Mouse (Mus musculus) liver, embryonic 13.5 days (tissue): Measurements from ENCODE around the gene Gm44805. TPM values are rescaled to one million over a fixed set of nuclear protein-coding genes. Genes with fewer than 3 reads are reported as not detected.
"Not testable (repeated sequence)": the region's sequence is repeated elsewhere in the genome, so short reads cannot be mapped to it uniquely, and the experiment has no call there.

Experiments used
- ATAC-seq: fragments of 200-750 bp; cut with Nextera tagmentation; 2 replicates; pipeline ENCODE4 v1.8.0; 2017; ENCODE audit warnings: low read depth, mild to moderate bottlenecking, moderate number of reproducible peaks, moderate library complexity
- DNase-seq: peaks from one replicate; pipeline ENCODE4 v3.0.0; 2022
- H3K27ac ChIP-seq: fragments of 300-500 bp; sonication (generic); 2 replicates; pipeline ENCODE4 v1.5.1; 2015; ENCODE audit warnings: moderate library complexity, mild to moderate bottlenecking, inconsistent platforms
- H3K27me3 ChIP-seq: fragments of 300-500 bp; sonication (generic); 2 replicates; pipeline ENCODE4 v1.6.1; 2015; ENCODE audit warnings: mild to moderate bottlenecking, inconsistent platforms
- H3K36me3 ChIP-seq: fragments of 300-500 bp; sonication (generic); 2 replicates; pipeline ENCODE4 v1.6.1; 2015; ENCODE audit warnings: mild to moderate bottlenecking, inconsistent platforms
- H3K4me1 ChIP-seq: fragments of 300-500 bp; sonication (generic); replicated peaks from 2 replicates; pipeline ENCODE4 v1.6.1; 2015; ENCODE audit warnings: inconsistent platforms
- H3K4me2 ChIP-seq: fragments of 300-500 bp; sonication (generic); 2 replicates; pipeline ENCODE4 v1.6.1; 2015; ENCODE audit warnings: inconsistent platforms, mild to moderate bottlenecking, moderate library complexity
- H3K4me3 ChIP-seq: fragments of 300-500 bp; sonication (generic); replicated peaks from 2 replicates; pipeline ENCODE4 v1.5.1; 2015; ENCODE audit warnings: mild to moderate bottlenecking, inconsistent platforms
- H3K9ac ChIP-seq: fragments of 300-500 bp; sonication (generic); 2 replicates; pipeline ENCODE4 v1.6.1; 2015; ENCODE audit warnings: mild to moderate bottlenecking, inconsistent platforms
- H3K9me3 ChIP-seq: fragments of 300-500 bp; sonication (generic); replicated peaks from 2 replicates; pipeline ENCODE4 v1.6.1; 2016; ENCODE audit warnings: inconsistent platforms
- WGBS: fragments of 180-500 bp; shearing (Covaris S2); methylation state at CpG from one replicate; pipeline ENCODE4 v1.1.7; 2015; ENCODE audit not compliant: insufficient replicate concordance; 5-methylcytosine and 5-hydroxymethylcytosine counted together
- polyA plus RNA-seq: library from polyadenylated mRNA; unstranded; fragments of >200 nt; fragmentation: Nextera tagmentation; extraction: Ambion mirVana; gene quantifications from 2 replicates; pipeline ENCODE4 v1.2.1, GENCODE M21; 2015

Gm44805 gene
- polyA plus RNA-seq, 1 experiment from 2014 or later, result 7.5 TPM

DNA sequence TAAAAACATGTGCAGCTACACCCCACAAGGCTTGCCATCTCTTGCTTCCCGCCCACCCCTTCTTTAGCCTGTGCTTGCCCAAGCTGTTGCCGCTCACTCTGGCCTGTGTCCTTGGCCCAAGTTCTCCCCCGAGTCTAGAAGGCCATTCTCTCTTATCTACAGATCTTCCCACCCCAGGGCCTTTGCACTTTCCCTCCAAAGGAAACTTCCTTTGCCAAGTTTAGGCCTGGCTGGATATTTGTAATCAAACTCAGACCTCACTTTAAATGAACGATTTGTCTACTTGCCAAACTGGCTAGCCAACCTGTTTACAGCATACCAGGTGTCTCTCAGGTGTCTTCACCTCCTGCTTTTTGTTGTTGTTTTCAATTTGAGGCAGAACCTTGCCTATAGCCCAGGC lies 9.6 kb upstream of the Gm44805 start:
- DNase-seq (no peak), ATAC-seq (no peak)
- Histone ChIP-seq H3K4me3 (no peak overlapping the region), H3K36me3 (peaks cover 2% of the 10 kb centered on the region; the same call in 1 of the 2 replicates), H3K9me3 (no peaks in the 10 kb centered on the region), H3K4me2 (no peak overlapping the region; the same call in 1 of the 2 replicates), H3K27ac (peak overlapping the region; percentile 74; the same call in 1 of the 2 replicates), H3K27me3 (no peaks in the 10 kb centered on the region), H3K9ac (no peak overlapping the region), H3K4me1 (peaks cover 64% of the 10 kb centered on the region)
- WGBS, result 67% methylated on average over 4 of the region's 4 CpGs

DNA sequence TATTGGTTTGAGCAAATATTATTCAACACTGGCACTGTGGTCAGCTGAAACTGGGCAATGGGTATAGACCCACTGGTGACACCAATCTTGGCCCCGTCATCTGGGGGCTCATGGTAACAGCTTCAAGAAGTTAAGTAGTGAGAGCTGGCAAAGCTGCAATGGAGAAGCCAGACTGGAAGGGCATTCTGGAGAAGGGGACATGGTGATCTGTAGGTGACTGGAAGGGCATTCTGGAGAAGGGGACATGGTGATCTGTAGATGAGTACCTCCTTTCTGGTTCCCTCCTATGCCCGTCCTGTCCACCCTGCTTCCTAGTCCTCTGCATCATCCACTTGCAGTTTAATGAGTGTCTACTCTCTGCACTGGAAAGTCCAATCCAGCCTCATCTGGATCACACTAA lies 7.4 kb upstream of the Gm44805 start:
- no peak overlapping the region for H3K4me3 ChIP-seq
- peaks cover 55% of the 10 kb centered on the region for H3K4me1 ChIP-seq
- WGBS, result 77% methylated on average over 2 of the region's 2 CpGs
- no peaks in the 10 kb centered on the region for H3K27me3 ChIP-seq
- no peak overlapping the region for H3K9ac ChIP-seq
- ATAC-seq, result no peak
- no peaks in the 10 kb centered on the region for H3K36me3 ChIP-seq
- DNase-seq, result no peak
- H3K4me2 ChIP-seq, result no peak overlapping the region
- H3K9me3 ChIP-seq, result no peaks in the 10 kb centered on the region
- H3K27ac ChIP-seq, result peak overlapping the region; percentile 13; the same call in 1 of the 2 replicates

GRCm38 (mm10) chr7:19688101-19688500 lies 6.9 kb upstream of the Gm44805 start:
- H3K36me3 ChIP-seq, result no peaks in the 10 kb centered on the region
- no peak for ATAC-seq

DNA sequence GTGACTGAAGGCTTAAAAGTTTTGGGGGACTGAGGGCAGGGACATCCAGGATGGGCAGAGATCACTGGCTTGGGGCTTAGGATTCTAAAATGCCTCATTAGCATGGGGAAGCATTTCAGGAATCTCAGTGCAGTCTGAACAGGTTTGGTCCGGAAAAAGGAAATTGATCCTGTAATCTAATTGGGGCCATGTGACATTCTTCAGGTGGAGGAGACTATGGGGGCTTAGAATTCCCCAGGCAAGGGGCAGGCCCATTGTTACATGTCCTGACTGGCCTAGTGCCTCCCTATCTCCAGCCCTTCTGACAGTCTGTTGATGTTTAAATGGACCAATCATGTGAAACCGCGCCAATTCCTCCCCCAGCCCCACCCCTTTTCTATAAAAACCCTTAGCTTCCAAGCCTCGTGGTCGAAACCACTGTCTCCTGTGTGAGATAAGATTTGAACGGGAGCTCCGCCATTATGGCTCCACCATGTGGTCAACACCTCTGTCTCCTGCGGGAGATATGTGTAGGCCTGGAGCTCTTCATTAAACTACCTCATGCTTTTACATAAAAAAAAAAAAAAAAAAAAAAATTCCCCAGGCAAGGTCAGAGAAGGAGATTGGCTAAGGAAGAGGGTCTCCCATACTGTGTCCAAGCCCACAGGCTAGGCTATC lies 5.8 kb upstream of the Gm44805 start:
- peak; percentile 52 for ATAC-seq
- peaks cover 50% of the 10 kb centered on the region for H3K4me1 ChIP-seq
- DNase-seq, H3K9ac ChIP-seq, H3K36me3 ChIP-seq, H3K4me2 ChIP-seq, H3K9me3 ChIP-seq, H3K27me3 ChIP-seq, H3K4me3 ChIP-seq: not testable (repeated sequence)
- 23% methylated on average over 8 of the region's 8 CpGs for WGBS
- H3K27ac ChIP-seq, result peak overlapping the region; percentile 75

More at GRCm38 (mm10) chr7:19688101-19688500, 6.9 kb upstream of the Gm44805 start:
- no peaks in the 10 kb centered on the region for H3K27me3 ChIP-seq
- no peak for DNase-seq
- H3K27ac ChIP-seq, result peak overlapping the region; percentile 75; the same call in 1 of the 2 replicates
- no peak overlapping the region for H3K4me2 ChIP-seq
- peaks cover 53% of the 10 kb centered on the region for H3K4me1 ChIP-seq
- no peak overlapping the region for H3K4me3 ChIP-seq
- WGBS, result 88% methylated on average over 10 of the region's 10 CpGs
- no peaks in the 10 kb centered on the region for H3K9me3 ChIP-seq
- H3K9ac ChIP-seq, result no peak overlapping the region

DNA sequence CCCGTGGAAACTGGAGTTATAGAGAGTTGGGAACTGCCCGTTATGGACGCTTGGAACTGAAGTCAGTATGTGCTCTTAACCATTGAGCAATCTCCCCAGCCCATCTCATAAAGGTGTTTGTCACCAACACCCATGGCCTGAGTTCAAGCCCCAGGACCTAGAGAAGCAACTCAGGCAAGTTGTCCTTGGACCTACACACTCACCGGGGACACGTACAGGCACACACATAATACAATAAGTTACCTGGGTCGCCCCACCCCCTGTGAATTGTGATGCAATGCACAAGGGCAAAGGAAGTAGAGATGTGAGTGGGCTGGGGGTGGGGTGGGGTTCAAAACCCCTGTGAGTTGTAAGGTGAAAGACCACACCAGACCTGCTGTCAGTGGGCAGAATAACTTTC lies 5.3 kb upstream of the Gm44805 start:
- 72% methylated on average over 6 of the region's 6 CpGs for WGBS
- Histone ChIP-seq H3K4me3 (no peak overlapping the region), H3K27me3 (no peaks in the 10 kb centered on the region), H3K36me3 (no peaks in the 10 kb centered on the region), H3K4me2 (no peak overlapping the region), H3K4me1 (peaks cover 50% of the 10 kb centered on the region), H3K27ac (peak overlapping the region; percentile 75), H3K9me3 (no peaks in the 10 kb centered on the region), H3K9ac (no peak overlapping the region)
- DNase-seq (no peak), ATAC-seq (peak; percentile 49)

- H3K4me1 ChIP-seq, result peaks cover 53% of the 10 kb centered on the region
- ATAC-seq (peak; percentile 60), DNase-seq (no peak)
- peak overlapping the region; percentile 26; the same call in 1 of the 2 replicates for H3K9ac ChIP-seq
- WGBS, result 57% methylated on average over 4 of the region's 4 CpGs
- H3K27ac ChIP-seq, result peak overlapping the region; percentile 75
- no peaks in the 10 kb centered on the region for H3K36me3 ChIP-seq
- H3K4me2 ChIP-seq, result peak overlapping the region; percentile 19; the same call in 1 of the 2 replicates
- no peak overlapping the region for H3K4me3 ChIP-seq
- no peaks in the 10 kb centered on the region for H3K9me3 ChIP-seq
- no peaks in the 10 kb centered on the region for H3K27me3 ChIP-seq
These were observed 4.2 kb upstream of the Gm44805 start for GRCm38 (mm10) chr7:19685374-19685773.

- DNase-seq (no peak), ATAC-seq (no peak)
- H3K4me2 ChIP-seq, result no peak overlapping the region
- H3K4me1 ChIP-seq, result peaks cover 53% of the 10 kb centered on the region
- H3K27me3 ChIP-seq, result no peaks in the 10 kb centered on the region
- H3K36me3 ChIP-seq, result no peaks in the 10 kb centered on the region
- 0 out of 2 replicates have a peak overlapping the region, but pooled peaks have one; percentile 1 for H3K27ac ChIP-seq
- H3K4me3 ChIP-seq, result no peak overlapping the region
- no peaks in the 10 kb centered on the region for H3K9me3 ChIP-seq
- 60% methylated on average over 6 of the region's 6 CpGs for WGBS
- H3K9ac ChIP-seq, result no peak overlapping the region
These were observed 2.6 kb upstream of the Gm44805 start for GRCm38 (mm10) chr7:19683771-19684201.

DNA sequence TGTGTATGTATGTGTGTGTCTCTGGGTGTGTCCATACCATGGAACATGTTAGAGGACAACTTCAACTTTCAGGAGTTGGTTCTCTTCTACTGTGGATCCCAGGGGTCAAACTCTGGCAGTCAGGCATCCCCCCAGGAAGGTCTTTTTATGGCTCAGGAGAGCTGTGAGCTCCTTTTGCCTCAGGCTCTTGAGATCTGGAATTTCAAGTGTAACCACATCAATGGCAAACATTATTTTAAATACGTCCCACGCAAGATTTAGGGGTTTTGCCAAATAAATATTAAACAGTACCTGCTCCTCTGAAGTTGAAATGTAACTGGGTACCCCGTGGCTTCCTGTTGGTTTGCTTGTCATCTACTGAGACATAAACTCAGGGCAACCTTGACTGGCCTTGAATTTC lies 1.8 kb upstream of the Gm44805 start:
- no peak for ATAC-seq
- no peaks in the 10 kb centered on the region for H3K36me3 ChIP-seq
- WGBS, result 64% methylated on average over 3 of the region's 3 CpGs
- no peak overlapping the region for H3K9ac ChIP-seq
- H3K4me2 ChIP-seq, result no peak overlapping the region
- peaks cover 59% of the 10 kb centered on the region for H3K4me1 ChIP-seq
- H3K9me3 ChIP-seq, result no peaks in the 10 kb centered on the region
- H3K4me3 ChIP-seq, result no peak overlapping the region
- peak overlapping the region; percentile 29; the same call in 1 of the 2 replicates for H3K27ac ChIP-seq
- no peaks in the 10 kb centered on the region for H3K27me3 ChIP-seq
- no peak for DNase-seq

GRCm38 (mm10) chr7:19680702-19681101 lies 521 bp downstream of the Gm44805 start:
- Histone ChIP-seq H3K36me3 (no peaks in the 10 kb centered on the region), H3K27me3 (no peaks in the 10 kb centered on the region), H3K27ac (peak overlapping the region; percentile 66), H3K9me3 (no peaks in the 10 kb centered on the region), H3K4me3 (no peak overlapping the region), H3K4me2 (peak overlapping the region; percentile 34; the same call in 1 of the 2 replicates), H3K4me1 (peaks cover 53% of the 10 kb centered on the region), H3K9ac (no peak overlapping the region)
- ATAC-seq (no peak), DNase-seq (no peak)
- 69% methylated on average over 2 of the region's 2 CpGs for WGBS

GRCm38 (mm10) chr7:19678901-19679300 lies 2.3 kb downstream of the Gm44805 start:
- Histone ChIP-seq H3K27me3 (no peaks in the 10 kb centered on the region), H3K27ac (no peak overlapping the region), H3K4me2 (no peak overlapping the region), H3K36me3 (no peaks in the 10 kb centered on the region), H3K9me3 (no peaks in the 10 kb centered on the region), H3K9ac (no peak overlapping the region), H3K4me3 (no peak overlapping the region), H3K4me1 (peaks cover 44% of the 10 kb centered on the region)
- WGBS, result 79% methylated on average over 3 of the region's 3 CpGs
- ATAC-seq (no peak), DNase-seq (no peak)

DNA sequence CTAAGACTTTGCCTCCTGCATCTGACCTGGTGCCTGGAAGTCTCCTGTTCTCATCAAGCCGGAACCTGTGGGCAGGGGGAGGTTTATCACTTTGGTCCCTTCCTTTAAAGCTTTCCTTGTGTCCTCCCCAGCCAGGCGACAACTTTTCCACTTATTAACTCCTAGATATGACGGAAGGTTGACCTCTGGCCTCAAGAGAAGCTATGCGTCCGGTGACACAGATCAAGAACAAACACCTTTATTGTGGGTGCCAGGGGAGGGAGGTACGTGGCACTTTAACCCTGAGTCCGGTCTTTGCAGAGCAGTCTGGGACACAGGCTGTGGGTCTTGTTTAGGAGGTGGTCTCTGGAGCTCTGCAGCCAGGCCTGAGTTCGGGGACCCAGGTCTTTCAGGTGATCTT lies 3.4 kb downstream of the Gm44805 start, which contains the start of gene Apoc2:
Apoc2 (minus strand) TSS at position 70 of the 400 bp plus-strand sequence.
- DNase-seq (no peak), ATAC-seq (no peak)
- H3K9ac ChIP-seq, result no peak within 1 kb of the TSS
- no peaks in the 10 kb centered on the region for H3K9me3 ChIP-seq
- H3K27me3 ChIP-seq, result no peaks in the 10 kb centered on the region
- H3K4me1 ChIP-seq, result peaks cover 37% of the 10 kb centered on the region
- no peaks in the 10 kb centered on the region for H3K36me3 ChIP-seq
- WGBS, result 58% methylated on average over 8 of the region's 8 CpGs
- H3K4me2 ChIP-seq, result no peak within 1 kb of the TSS
- no peak within 1 kb of the TSS for H3K4me3 ChIP-seq
- peak within 1 kb of the TSS; percentile 64 for H3K27ac ChIP-seq
